Mouse (Mus musculus) hindbrain, postnatal 0 days (tissue): Measurements from ENCODE around the gene Plcl2. TPM values are rescaled to one million over a fixed set of nuclear protein-coding genes. Genes with fewer than 3 reads are reported as not detected.
"Not testable (repeated sequence)": the region's sequence is repeated elsewhere in the genome, so short reads cannot be mapped to it uniquely, and the experiment has no call there.

Source experiments
- ATAC-seq: fragments of 200-750 bp; cut with Nextera tagmentation; 2 replicates; pipeline ENCODE4 v1.8.0; 2017; ENCODE audit warnings: mild to moderate bottlenecking, moderate TSS enrichment, moderate library complexity
- DNase-seq: peaks from one replicate; pipeline ENCODE4 v3.0.0-alpha.2; 2015; ENCODE audit warnings: low spot score
- H3K27ac ChIP-seq: fragments of 300-500 bp; sonication (generic); 2 replicates; pipeline ENCODE4 v1.5.1; 2014; ENCODE audit warnings: mild to moderate bottlenecking
- H3K27me3 ChIP-seq: fragments of 300-500 bp; sonication (generic); 2 replicates; pipeline ENCODE4 v1.6.1; 2014; ENCODE audit warnings: low read length, mixed read lengths; ENCODE audit not compliant: insufficient read depth
- H3K36me3 ChIP-seq: fragments of 300-500 bp; sonication (generic); 2 replicates; pipeline ENCODE4 v1.6.1; 2014; ENCODE audit warnings: low read length, mixed read lengths; ENCODE audit not compliant: insufficient read depth
- H3K4me1 ChIP-seq: fragments of 300-500 bp; sonication (generic); 2 replicates; pipeline ENCODE4 v1.6.1; 2014; ENCODE audit warnings: antibody characterized with exemption, low read length, mixed read lengths; ENCODE audit not compliant: insufficient read depth
- H3K4me2 ChIP-seq: fragments of 300-500 bp; sonication (generic); 2 replicates; pipeline ENCODE4 v1.6.1; 2014; ENCODE audit warnings: low read depth, mild to moderate bottlenecking, low read length, moderate library complexity, mixed read lengths
- H3K4me3 ChIP-seq: fragments of 300-500 bp; sonication (generic); 2 replicates; pipeline ENCODE4 v1.5.1; 2014; ENCODE audit warnings: low read length
- H3K9ac ChIP-seq: fragments of 300-500 bp; sonication (generic); replicated peaks from 2 replicates; pipeline ENCODE4 v1.6.1; 2014; ENCODE audit warnings: mild to moderate bottlenecking, low read length, moderate library complexity, mixed read lengths
- H3K9me3 ChIP-seq: fragments of 300-500 bp; sonication (generic); 2 replicates; pipeline ENCODE4 v1.6.1; 2016; ENCODE audit warnings: low read length, mixed read lengths
- CTCF ChIP-seq: IDR thresholded peaks from 2 replicates; pipeline ENCODE4 v1.5.1; 2016; ENCODE audit warnings: antibody characterized with exemption, control low read depth, low read depth
- WGBS: fragments of 180-500 bp; shearing (Covaris S2); extraction: QIAGEN DNeasy Blood & Tissue Kit; methylation state at CpG from one replicate; pipeline ENCODE4 v1.1.7; 2014; 5-methylcytosine and 5-hydroxymethylcytosine counted together
- polyA plus RNA-seq: library from polyadenylated mRNA; unstranded; fragments of >200 nt; fragmentation: Nextera tagmentation; extraction: Ambion mirVana; gene quantifications from 2 replicates; pipeline ENCODE4 v1.2.1, GENCODE M21; 2015
- total RNA-seq: library from RNA; depleted of rRNA; stranded (reverse); fragments of >200 nt; gene quantifications from 2 replicates; pipeline ENCODE4 v1.2.3, GENCODE M21; 2014

The Plcl2 gene
- total and polyA plus RNA-seq, 2 experiments from 2014 or later: 8.3 to 41.2 TPM

DNA sequence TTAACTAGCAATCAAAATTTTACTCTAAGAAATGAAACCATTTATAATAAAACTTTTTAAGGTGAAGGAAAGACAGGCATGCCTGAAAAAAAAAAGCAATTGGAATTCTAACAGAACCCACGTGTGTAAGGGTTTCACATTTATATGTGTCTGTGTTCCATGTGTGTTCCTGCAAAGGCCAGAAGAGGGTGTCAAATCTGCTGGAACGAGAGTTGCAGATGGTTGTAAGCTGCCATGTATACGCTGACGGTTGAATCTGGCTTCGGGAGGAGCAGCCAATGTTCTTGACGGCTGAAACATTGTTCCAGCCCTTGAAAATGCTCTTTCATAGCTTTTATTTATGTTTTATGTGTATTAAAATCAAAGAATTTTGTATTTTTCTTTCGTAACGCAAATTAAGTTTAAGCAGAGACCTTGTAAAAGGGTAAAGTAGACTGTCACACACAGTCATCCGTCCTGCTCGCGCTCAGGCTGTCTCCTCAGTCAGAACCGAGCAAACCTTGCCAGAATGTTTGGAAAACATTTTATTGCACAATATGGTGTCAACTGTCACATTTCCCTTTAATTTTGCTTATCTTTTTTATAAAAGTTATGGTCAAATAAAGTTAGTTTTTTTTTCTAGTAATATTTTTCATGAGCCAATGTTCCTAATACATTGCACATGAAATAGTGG is 48.5 kb downstream of the Plcl2 start:
- Histone ChIP-seq H3K27ac (no peak overlapping the region), H3K4me1 (no peaks in the 10 kb centered on the region), H3K4me3 (no peak overlapping the region), H3K9me3 (no peaks in the 10 kb centered on the region), H3K36me3 (no peaks in the 10 kb centered on the region), H3K9ac (no peak overlapping the region), H3K4me2 (no peak overlapping the region), H3K27me3 (no peaks in the 10 kb centered on the region)
- TF ChIP-seq CTCF: peak; percentile 46
- WGBS: 83% methylated on average over 12 of the region's 12 CpGs
- DNase-seq: peak; percentile 22
- no peak for ATAC-seq

DNA sequence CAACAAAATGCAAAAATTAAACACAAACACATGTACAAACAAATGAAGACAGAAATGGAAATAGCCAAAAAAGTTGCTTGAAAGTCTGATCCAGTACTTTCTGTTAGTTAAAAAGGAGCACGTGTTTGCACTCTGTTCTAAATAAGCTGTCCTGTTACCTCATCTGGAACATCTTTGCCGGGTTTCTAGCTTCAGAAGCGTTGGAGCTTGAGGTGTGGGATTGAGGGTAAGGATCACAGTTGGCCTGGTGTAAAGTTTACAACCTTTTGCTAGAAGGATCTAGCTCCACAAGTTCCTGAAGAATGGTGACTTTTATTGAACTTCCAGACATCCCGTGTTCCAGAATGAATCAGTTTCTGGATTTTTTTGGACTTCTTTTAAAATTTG is 49.0 kb downstream of the Plcl2 start:
- WGBS: 84% methylated on average over 4 of the region's 4 CpGs
- DNase-seq (no peak), ATAC-seq (no peak)
- Histone ChIP-seq H3K9ac (no peak overlapping the region), H3K4me2 (no peak overlapping the region), H3K4me3 (no peak overlapping the region), H3K27ac (no peak overlapping the region), H3K36me3 (no peaks in the 10 kb centered on the region), H3K27me3 (no peaks in the 10 kb centered on the region), H3K9me3 (no peaks in the 10 kb centered on the region), H3K4me1 (no peaks in the 10 kb centered on the region)
- TF ChIP-seq CTCF: no peak

DNA sequence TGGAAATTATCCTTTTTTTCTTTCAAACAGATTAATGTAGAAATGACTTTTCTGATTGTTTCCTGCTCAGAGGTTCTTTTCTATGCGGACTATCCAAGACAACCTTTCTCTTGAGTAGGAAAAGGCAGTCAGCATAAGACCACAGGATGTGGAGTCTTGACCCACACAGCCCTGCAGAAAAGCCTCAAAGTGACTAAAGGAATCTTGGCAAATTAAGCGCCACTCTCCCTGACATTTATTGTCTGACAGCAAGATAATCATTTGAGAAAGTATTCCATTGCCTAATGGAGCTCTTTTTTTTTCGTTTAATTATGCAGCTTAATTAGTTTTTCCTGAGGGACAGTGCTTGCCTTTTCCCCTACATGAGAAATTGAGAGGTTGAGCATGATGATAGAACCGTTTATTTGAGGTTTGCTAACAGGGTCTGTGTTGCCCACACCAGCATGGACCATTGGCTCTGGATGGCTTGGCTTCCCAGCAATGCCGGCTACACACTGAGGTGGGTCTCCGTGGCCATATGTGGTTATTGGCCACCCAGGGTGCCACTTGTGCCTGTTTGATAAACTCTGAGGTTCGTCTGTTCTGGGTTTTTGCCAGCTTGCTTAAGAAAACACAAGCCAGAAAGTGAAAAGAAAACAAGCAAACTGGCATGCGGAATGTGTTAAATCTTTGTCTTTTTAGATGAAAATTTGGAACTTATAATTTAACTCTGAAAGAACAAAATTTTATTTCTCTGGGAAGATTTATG is 56.3 kb downstream of the Plcl2 start:
- H3K9ac ChIP-seq: no peak overlapping the region
- ATAC-seq (no peak), DNase-seq (peak; percentile 31)
- no peak for TF ChIP-seq CTCF
- no peak overlapping the region for H3K27ac ChIP-seq
- 36% methylated on average over 8 of the region's 8 CpGs for WGBS
- H3K4me2 ChIP-seq: no peak overlapping the region
- H3K4me1 ChIP-seq: peaks cover 6% of the 10 kb centered on the region
- no peaks in the 10 kb centered on the region for H3K36me3 ChIP-seq
- H3K9me3 ChIP-seq: no peaks in the 10 kb centered on the region
- H3K27me3 ChIP-seq: no peaks in the 10 kb centered on the region
- no peak overlapping the region for H3K4me3 ChIP-seq

DNA sequence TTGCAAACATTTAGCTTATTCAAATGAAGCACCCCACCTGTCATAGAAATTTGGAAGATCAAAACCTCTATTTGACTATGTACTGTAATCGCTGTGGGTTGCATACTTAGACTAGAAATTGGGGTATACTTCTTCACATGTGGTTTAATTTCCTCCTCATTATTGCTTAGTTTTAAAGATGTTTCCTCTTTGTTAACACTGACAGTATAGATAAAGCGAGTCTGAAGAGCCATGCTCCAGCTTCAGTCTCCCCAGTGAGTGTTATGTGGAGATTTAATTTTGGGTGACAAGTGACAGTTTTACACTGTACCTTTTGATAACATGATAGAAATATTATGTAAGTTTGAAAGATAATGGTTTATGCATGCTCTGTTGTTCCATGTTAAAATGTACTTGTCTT is 59.6 kb downstream of the Plcl2 start:
- Histone ChIP-seq H3K4me3 (no peak overlapping the region), H3K27me3 (no peaks in the 10 kb centered on the region), H3K36me3 (no peaks in the 10 kb centered on the region), H3K27ac (no peak overlapping the region), H3K9ac (no peak overlapping the region), H3K4me1 (peaks cover 6% of the 10 kb centered on the region), H3K9me3 (no peaks in the 10 kb centered on the region), H3K4me2 (no peak overlapping the region)
- TF ChIP-seq CTCF: no peak
- ATAC-seq: no peak
- 91% methylated on average over 2 of the region's 2 CpGs for whole genome bisulfite sequencing
- no peak for DNase-seq

DNA sequence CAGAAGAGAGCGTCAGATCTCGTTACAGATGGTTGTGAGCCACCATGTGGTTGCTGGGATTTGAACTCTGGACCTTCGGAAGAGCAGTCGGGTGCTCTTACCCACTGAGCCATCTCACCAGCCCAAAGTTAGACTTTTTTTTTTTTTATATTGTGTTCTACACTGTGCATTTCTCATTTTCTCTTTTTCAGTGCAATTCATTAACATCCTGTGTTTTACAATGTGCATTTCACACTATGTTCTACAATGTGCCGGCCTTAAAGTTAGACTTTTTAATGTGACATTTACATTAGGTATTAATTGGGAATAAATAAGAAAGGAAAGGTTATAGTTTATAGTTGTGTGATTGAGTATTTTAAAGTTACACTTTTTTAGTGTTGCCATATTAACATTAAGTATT is 61.0 kb downstream of the Plcl2 start:
- H3K9ac ChIP-seq, H3K4me1 ChIP-seq, H3K4me3 ChIP-seq, H3K27ac ChIP-seq, H3K36me3 ChIP-seq, H3K9me3 ChIP-seq, ATAC-seq, H3K4me2 ChIP-seq, H3K27me3 ChIP-seq, DNase-seq: not testable (repeated sequence)
- 100% methylated on average over 5 of the region's 5 CpGs for WGBS

DNA sequence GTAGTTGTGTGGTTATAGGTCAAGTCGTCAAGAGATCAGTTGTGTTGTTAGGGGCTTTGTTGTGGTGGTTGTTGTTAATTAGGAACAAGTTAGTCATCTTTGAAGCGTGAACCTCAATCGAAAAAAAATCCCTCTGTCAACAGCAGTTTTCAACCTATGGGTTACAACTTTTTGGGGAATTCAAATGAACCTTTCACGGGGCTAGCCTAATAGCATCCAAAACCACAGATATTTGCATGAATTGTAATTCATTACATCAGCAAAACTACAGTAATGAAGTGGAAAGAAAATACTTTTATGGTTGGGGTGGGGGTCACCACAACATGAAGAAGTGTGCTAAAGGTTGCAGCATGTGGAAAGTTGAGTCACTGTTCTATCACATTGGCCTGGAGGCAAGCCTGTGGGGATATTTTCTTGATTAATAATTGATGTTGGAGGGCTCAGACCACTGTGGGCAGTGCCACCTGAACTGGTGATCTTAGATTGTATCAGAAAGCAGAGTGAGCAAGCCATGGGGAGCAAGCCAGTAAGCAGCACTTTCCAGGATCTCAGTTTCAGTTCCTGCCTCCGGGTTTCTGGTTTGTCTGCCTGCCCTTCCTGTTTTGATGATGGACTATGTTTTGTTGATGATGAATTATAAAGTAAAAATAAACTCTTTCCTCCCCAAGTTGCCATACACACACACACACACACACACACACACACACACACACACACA is 61.6 kb downstream of the Plcl2 start:
- Histone ChIP-seq H3K27me3 (no peaks in the 10 kb centered on the region), H3K9ac (no peak overlapping the region), H3K4me1 (peaks cover 2% of the 10 kb centered on the region; the same call in 1 of the 2 replicates), H3K36me3 (no peaks in the 10 kb centered on the region), H3K4me3 (no peak overlapping the region), H3K27ac (no peak overlapping the region), H3K4me2 (no peak overlapping the region), H3K9me3 (no peaks in the 10 kb centered on the region)
- DNase-seq (no peak), ATAC-seq (no peak)
- no peak for TF ChIP-seq CTCF
- WGBS: 81% methylated on average over 5 of the region's 5 CpGs

DNA sequence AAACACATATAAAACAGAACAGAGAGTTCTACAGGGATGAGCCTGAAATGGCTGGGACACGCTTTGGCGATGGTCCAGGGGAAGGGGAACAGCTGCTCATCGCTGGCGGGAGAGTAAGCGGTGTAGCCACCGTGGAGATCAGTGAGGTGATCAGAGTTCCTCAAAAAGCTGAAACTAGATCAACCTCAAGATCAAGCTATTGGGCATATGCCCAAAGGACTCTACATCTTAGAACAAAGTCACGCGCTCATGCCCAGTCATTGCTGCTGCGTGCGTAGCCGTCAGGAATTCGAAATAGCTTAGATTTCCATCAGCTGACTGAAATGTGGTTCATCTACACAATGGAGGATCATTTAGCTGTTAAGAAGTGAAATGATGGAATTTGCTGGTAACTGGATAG is 65.0 kb downstream of the Plcl2 start:
- no peak overlapping the region for H3K9ac ChIP-seq
- no peak overlapping the region for H3K4me2 ChIP-seq
- H3K4me1 ChIP-seq: no peaks in the 10 kb centered on the region
- H3K9me3 ChIP-seq: no peaks in the 10 kb centered on the region
- no peak overlapping the region for H3K4me3 ChIP-seq
- whole genome bisulfite sequencing: 81% methylated on average over 12 of the region's 12 CpGs
- no peaks in the 10 kb centered on the region for H3K36me3 ChIP-seq
- DNase-seq (peak; percentile 56), ATAC-seq (no peak)
- H3K27me3 ChIP-seq: no peaks in the 10 kb centered on the region
- TF ChIP-seq CTCF: no peak
- no peak overlapping the region for H3K27ac ChIP-seq
